Mouse (Mus musculus) embryonic stem cell, embryonic (primary cell): ENCODE measurements at regions not wholly inside any gene's neighbourhood (a gene's known extent, or its start where the extent isn't known, plus 50 kb on each side); places are given as distances from the start of the nearest gene placed in this dataset.

Experiments used
- CTCF ChIA-PET, 4 experiments: fragments of 300-600 bp in 2 of 4; fragments of 350-600 bp in 2 of 4; sonication (Branson Sonifier 250); formaldehyde crosslinking; loops; one replicate each; lab custom pipeline; 2022; ENCODE audit warnings: inconsistent platforms in 2 of 4; lab: Charles Lee
- POLR2A ChIA-PET, 4 experiments: fragments of 300-600 bp in 2 of 4; fragments of 350-600 bp in 2 of 4; sonication (Branson Sonifier 250); formaldehyde crosslinking; loops; one replicate each; lab custom pipeline; 2022; ENCODE audit warnings: antibody characterized with exemption in 4 of 4, inconsistent platforms in 1 of 4; lab: Charles Lee

- CTCF ChIA-PET, result interaction anchor here in 1 of 4 experiments (0.7 kb wide), 1 partner anchor 1188 kb away, joined by 3 read pairs; no protein-coding TSS in a partner anchor
- POLR2A ChIA-PET, result no interaction called here
Observed at GRCm38 (mm10) chr4:30408525-30408924, 1555.4 kb upstream of the Map3k7 start.

DNA sequence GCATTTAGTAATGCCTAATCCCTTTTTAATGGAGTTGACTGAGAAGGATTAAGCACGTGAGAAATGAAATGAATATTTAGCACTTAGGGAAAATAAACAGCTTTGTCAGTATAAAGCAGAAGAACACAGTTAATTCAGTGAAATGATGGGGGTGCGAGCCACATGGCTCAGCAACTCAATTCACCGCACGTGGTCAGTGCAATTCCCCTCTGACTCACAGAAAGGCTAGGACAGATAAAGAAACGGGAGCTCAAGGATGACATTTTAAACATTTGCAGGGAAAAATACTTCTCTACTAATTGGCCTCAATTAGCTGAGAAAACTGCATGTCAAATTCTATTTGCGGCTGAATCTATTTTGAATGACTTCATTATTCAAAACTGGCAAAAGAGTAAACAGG is 1516.3 kb upstream of the Map3k7 start:
- POLR2A ChIA-PET, result no interaction called here

GRCm38 (mm10) chr4:30450395-30450794 is 1513.5 kb upstream of the Map3k7 start:
- ChIA-PET POLR2A (no interaction called here), CTCF (no interaction called here)

More for the DNA sequence above, 1516.3 kb upstream of the Map3k7 start:
- CTCF ChIA-PET, result no interaction called here

- ChIA-PET CTCF (no interaction called here), POLR2A (no interaction called here)
Observed at GRCm38 (mm10) chr4:30467336-30467933, 1496.5 kb upstream of the Map3k7 start.

DNA sequence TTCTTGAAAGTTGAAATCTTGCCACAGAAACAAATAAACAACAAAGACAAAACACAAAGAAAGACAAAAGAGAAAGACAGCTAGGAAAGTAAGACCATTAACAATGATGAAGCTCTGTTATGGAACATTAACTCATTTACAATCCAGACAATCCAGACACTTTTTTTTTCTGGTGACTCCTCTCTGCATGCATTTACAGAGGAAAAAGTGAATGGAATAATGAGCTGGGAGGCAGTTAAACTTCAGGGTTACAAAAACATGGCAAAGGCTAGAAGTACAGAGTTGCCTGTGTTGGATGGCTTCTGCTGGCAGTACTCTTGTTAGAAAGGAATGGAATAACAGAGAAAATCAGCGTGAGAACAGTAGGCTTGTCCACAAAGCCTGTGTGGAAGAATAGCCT is 1487.3 kb upstream of the Map3k7 start:
- CTCF ChIA-PET, result no interaction called here

DNA sequence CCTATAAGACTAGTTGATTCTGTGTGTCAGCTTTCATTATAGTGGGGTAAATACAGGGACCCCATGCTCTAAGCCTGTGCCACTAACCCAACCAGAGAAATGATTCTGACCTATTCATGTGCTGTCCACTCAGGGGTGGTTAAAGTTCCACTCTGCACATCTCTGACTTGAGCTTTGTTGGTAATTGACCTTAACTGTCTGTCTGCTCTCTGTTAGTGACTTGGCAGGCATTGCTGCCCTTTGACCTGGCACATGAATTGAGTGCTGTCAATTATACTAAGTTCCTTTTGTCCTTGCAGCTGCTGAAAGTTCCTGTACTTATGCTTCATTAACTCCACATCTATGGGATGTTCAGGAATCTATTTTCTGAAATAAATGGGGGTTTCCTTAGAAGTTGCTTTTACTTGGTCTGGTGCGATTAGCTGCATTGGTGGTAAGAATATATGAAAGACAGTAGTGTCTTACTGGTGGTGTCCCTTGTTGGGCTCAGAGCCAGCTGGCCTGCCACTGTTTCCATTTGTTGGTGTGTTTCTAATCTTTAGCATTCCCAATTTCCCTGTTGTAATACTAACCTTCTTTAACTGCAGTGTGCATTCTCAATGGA is 1463.7 kb upstream of the Map3k7 start:
- CTCF ChIA-PET, result no interaction called here
- POLR2A ChIA-PET, result no interaction called here

More for the DNA sequence above, 1487.3 kb upstream of the Map3k7 start:
- POLR2A ChIA-PET, result no interaction called here
